Mouse (Mus musculus) left cerebral cortex, postnatal 10 days (tissue): ENCODE data around the gene Fbxl2. TPM values are rescaled to one million over a fixed set of nuclear protein-coding genes. Genes with fewer than 3 reads are reported as not detected.

ENCODE experiments used
- DNase-seq, 2 experiments: peaks; one replicate each; pipeline ENCODE4 v3.0.0; 2021 to 2022; ENCODE audit warnings: low spot score in 2 of 2, mixed read lengths in 1 of 2; ENCODE audit errors: extremely low spot score in 1 of 2
- intact Hi-C: fragments of 180-260 bp; cut with DNase I; formaldehyde crosslinking; loops from one replicate; pipeline ENCODE4 v1.15.1; 2025
- total RNA-seq, 2 experiments: library from RNA; stranded (reverse); gene quantifications; 2 replicates each; pipeline ENCODE4 v1.2.3; 2021

Fbxl2 gene
- total RNA-seq, 2 experiments from 2014 or later: 48.5 to 58.8 TPM

GRCm38 (mm10) chr9:114025182-114025581, 20.8 kb downstream of the Fbxl2 start:
- no peak for DNase-seq
- intact Hi-C loops: no loop called here

GRCm38 (mm10) chr9:114022141-114022540, 23.9 kb downstream of the Fbxl2 start:
- DNase-seq: no peak
- intact Hi-C loops: no loop called here

GRCm38 (mm10) chr9:114019012-114019762, 26.8 kb downstream of the Fbxl2 start:
- intact Hi-C loops: no loop called here
- no peak for DNase-seq

- intact Hi-C loops: no loop called here
- no peak for DNase-seq
Observed at GRCm38 (mm10) chr9:114016402-114016801, 29.6 kb downstream of the Fbxl2 start.

- DNase-seq: no peak
- intact Hi-C loops: no loop called here
Observed at GRCm38 (mm10) chr9:114015724-114016123, 30.3 kb downstream of the Fbxl2 start.

- DNase-seq: no peak
- intact Hi-C loops: no loop called here
Observed at GRCm38 (mm10) chr9:114014034-114014433, 32.0 kb downstream of the Fbxl2 start.

GRCm38 (mm10) chr9:114011203-114011602, 34.8 kb downstream of the Fbxl2 start:
- intact Hi-C loops: no loop called here
- no peak for DNase-seq

GRCm38 (mm10) chr9:114009526-114009925, 36.5 kb downstream of the Fbxl2 start:
- intact Hi-C loops: no loop called here
- no peak for DNase-seq

- DNase-seq: no peak
- intact Hi-C loops: no loop called here
Observed at GRCm38 (mm10) chr9:114007850-114008350, 38.1 kb downstream of the Fbxl2 start.

- intact Hi-C loops: no loop called here
- no peak for DNase-seq
Observed at GRCm38 (mm10) chr9:114006801-114007200, 39.2 kb downstream of the Fbxl2 start.

- intact Hi-C loops: loop anchor here (10.0 kb wide), 1 partner anchor 386 kb away; no protein-coding TSS in a partner anchor
- no peak for DNase-seq
Observed at GRCm38 (mm10) chr9:113998311-113998710, 47.7 kb downstream of the Fbxl2 start.

GRCm38 (mm10) chr9:113992810-113993209, 53.2 kb downstream of the Fbxl2 start:
- intact Hi-C loops: loop anchor here (5.0 to 10.0 kb wide), 2 partner anchors 119 to 392 kb away; no protein-coding TSS in a partner anchor
- DNase-seq: no peak

GRCm38 (mm10) chr9:113990547-113991248, 55.3 kb downstream of the Fbxl2 start:
- intact Hi-C loops: loop anchor here (5.0 to 10.0 kb wide), 2 partner anchors 122 to 394 kb away; no protein-coding TSS in a partner anchor
- peak; percentile 64 to 86 for DNase-seq

- intact Hi-C loops: no loop called here
- no peak for DNase-seq
Observed at GRCm38 (mm10) chr9:113984946-113985620, 60.9 kb downstream of the Fbxl2 start.

- intact Hi-C loops: no loop called here
- no peak for DNase-seq
Observed at GRCm38 (mm10) chr9:113982883-113983670, 62.9 kb downstream of the Fbxl2 start.

GRCm38 (mm10) chr9:113982451-113982850, 63.5 kb downstream of the Fbxl2 start:
- intact Hi-C loops: no loop called here
- no peak for DNase-seq

- peak; percentile 46 to 47 for DNase-seq
- intact Hi-C loops: no loop called here
Observed at GRCm38 (mm10) chr9:113981099-113981880, 64.7 kb downstream of the Fbxl2 start.

GRCm38 (mm10) chr9:113979356-113979755, 66.6 kb downstream of the Fbxl2 start:
- intact Hi-C loops: no loop called here
- DNase-seq: no peak
